8 mouse cellular contexts compared by ENCODE assay signal in the genomic region with DNA sequence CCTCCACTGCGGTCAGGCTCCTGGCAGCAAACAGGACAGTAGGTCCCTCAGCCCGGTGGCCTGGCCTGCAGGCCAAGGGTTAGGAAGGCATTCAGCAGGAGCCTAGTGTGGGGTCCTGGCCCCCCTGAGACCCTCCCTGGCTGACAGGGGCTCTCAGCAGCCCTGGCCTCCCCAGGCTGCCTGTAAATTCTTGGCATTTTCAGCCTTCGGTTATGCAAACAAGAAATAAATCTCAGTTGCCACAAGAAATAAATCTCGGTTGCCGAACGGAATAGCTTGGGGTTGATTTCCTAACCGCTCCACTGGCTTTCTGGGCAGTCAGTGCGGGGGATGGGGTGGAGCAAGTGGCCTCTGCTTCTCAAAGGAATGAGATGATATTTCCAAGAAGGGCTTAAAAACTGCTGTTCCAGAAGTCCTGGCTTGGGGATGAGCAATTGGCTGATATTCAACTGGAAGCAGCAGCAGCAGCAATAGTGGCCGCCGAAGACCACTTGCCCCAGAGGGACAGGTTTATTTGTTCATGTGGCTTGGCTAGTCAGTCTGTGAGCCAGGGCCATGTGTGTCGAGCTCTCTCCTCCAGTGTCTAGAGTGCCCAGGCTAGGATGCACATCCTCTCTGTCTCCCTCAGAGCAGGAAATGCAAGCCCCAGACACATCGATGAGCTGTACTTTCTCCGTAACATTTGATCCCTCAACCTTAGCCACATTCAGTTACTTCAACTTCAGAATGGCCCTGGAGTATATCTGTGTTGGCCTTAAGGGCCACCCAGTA. TPM values are rescaled to one million over a fixed set of nuclear protein-coding genes. Genes with fewer than 3 reads are reported as not detected.
DNase-seq lines count a peak whose midpoint lies in the region; ATAC-seq and TF ChIP-seq lines count a peak whose summit lies in the region.

No protein-coding gene starts in this region.

- H3K27me3 ChIP-seq in lung, embryonic 14.5 days (ENCODE audit: insufficient read depth, low read length), result no peaks in the 10 kb centered on the region
- H3K27me3 ChIP-seq in liver, postnatal 0 days (ENCODE audit: insufficient read depth, low read length), result no peaks in the 10 kb centered on the region

- DNase-seq in heart, adult 11 months, result peak; percentile 95
- no peak for DNase-seq in heart, postnatal 36 days
- peak; percentile 38 for DNase-seq in heart, postnatal 4 days
- DNase-seq in lung, embryonic 14.5 days, result peak; percentile 64
- DNase-seq in layer of hippocampus, postnatal 36 days, result no peak
- DNase-seq in liver, postnatal 0 days, result no peak

- 0 out of 2 replicates have a peak overlapping the region, but pooled peaks have one; percentile 16 for H3K27ac ChIP-seq in brown adipose tissue, adult 24 weeks (replicated peaks; ENCODE audit: low read depth, low read length)
- H3K27ac ChIP-seq in lung, embryonic 14.5 days (ENCODE audit: low read depth), result no peak overlapping the region
- H3K27ac ChIP-seq in liver, postnatal 0 days (ENCODE audit: low read depth), result no peak overlapping the region

- H3K4me3 ChIP-seq in brown adipose tissue, adult 24 weeks (ENCODE audit: insufficient read depth, low read depth, low read length), result no peak overlapping the region
- no peak overlapping the region for H3K4me3 ChIP-seq in lung, embryonic 14.5 days (ENCODE audit: low read depth, low read length)
- no peak overlapping the region for H3K4me3 ChIP-seq in liver, postnatal 0 days (ENCODE audit: low read depth, low read length)

- 33% methylated on average over 13 of the region's 13 CpGs for WGBS in lung, embryonic 14.5 days
- 67% methylated on average over 13 of the region's 13 CpGs for WGBS in liver, postnatal 0 days (ENCODE audit: insufficient replicate concordance)

- no peak for TF ChIP-seq CTCF in lung, embryonic 14.5 days (IDR thresholded peaks at IDR 0.05; ENCODE audit: low read depth)
- no peak for TF ChIP-seq CTCF in liver, postnatal 0 days (IDR thresholded peaks at IDR 0.05; ENCODE audit: low read depth)

- ATAC-seq in lung, embryonic 14.5 days (ENCODE audit: insufficient read depth), result peak; percentile 30; the same call in 1 of the 2 replicates
- ATAC-seq in liver, postnatal 0 days, result no peak
- ATAC-seq in inflammation-experienced regulatory T-cells, adult 6 months, result no peak

- peaks cover 4% of the 10 kb centered on the region for H3K4me1 ChIP-seq in brown adipose tissue, adult 24 weeks (ENCODE audit: control insufficient read depth, insufficient read depth, insufficient read length, low read length)
- peaks cover 9% of the 10 kb centered on the region; the same call in 1 of the 2 replicates for H3K4me1 ChIP-seq in lung, embryonic 14.5 days (ENCODE audit: insufficient read depth)
- no peaks in the 10 kb centered on the region for H3K4me1 ChIP-seq in liver, postnatal 0 days (ENCODE audit: insufficient read depth)

- H3K4me2 ChIP-seq in lung, embryonic 14.5 days, result no peak overlapping the region
- H3K4me2 ChIP-seq in liver, postnatal 0 days (ENCODE audit: low read depth, low read length), result no peak overlapping the region

- no peaks in the 10 kb centered on the region for H3K9me3 ChIP-seq in lung, embryonic 14.5 days (ENCODE audit: low read depth, low read length)
- no peaks in the 10 kb centered on the region for H3K9me3 ChIP-seq in liver, postnatal 0 days (ENCODE audit: low read length)

- no peaks in the 10 kb centered on the region for H3K36me3 ChIP-seq in lung, embryonic 14.5 days (ENCODE audit: insufficient read depth)
- no peaks in the 10 kb centered on the region for H3K36me3 ChIP-seq in liver, postnatal 0 days (replicated peaks; ENCODE audit: insufficient read depth, low read length)

- intact Hi-C loops in heart, postnatal 36 days (cut with DNase I), result no loop called here

- no peak overlapping the region for H3K9ac ChIP-seq in lung, embryonic 14.5 days
- H3K9ac ChIP-seq in liver, postnatal 0 days (replicated peaks), result no peak overlapping the region

- no peak for TF ChIP-seq EP300 in liver, postnatal 0 days (IDR thresholded peaks at IDR 0.05; ENCODE audit: low read depth)

RNA-seq across cellular contexts. Expression of gene Angpt4, which starts 5.2 kb away (rescaled TPM):
- total RNA-seq in heart, postnatal 36 days (2021), result under 1 TPM; 0.19 to 0.22 TPM
- 0.96 TPM in 1 of 2 replicates, not detected in the other for polyA plus RNA-seq in brown adipose tissue, adult 24 weeks (2012; ENCODE audit: insufficient read depth, insufficient read length, missing spikeins)
- total RNA-seq in heart, postnatal 4 days (2021), result under 1 TPM; 0.14 to 0.18 TPM
- 0.23 and 0.32 TPM in 2 replicates for polyA plus RNA-seq in lung, embryonic 14.5 days (2014; fragmentation: Nextera tagmentation; extraction: Ambion mirVana)
- under 1 TPM; 0.15 to 0.25 TPM for total RNA-seq in layer of hippocampus, postnatal 36 days (2021)
- polyA plus RNA-seq in liver, postnatal 0 days (2015; fragmentation: Nextera tagmentation; extraction: Ambion mirVana), result 0.14 and 0.26 TPM in 2 replicates
- polyA plus RNA-seq in inflammation-experienced regulatory T-cells, adult 6 months (2017; shearing (Covaris generic)), result not detected

Comparison
In these comparisons a context has a peak if more than half of its experiments do, and no peak if none do; other contexts are left out.
1. DNase-seq: peak in heart, adult 11 months (single experiment), heart, postnatal 4 days (single experiment) and lung, embryonic 14.5 days (single experiment); none in heart, postnatal 36 days (0 of 2), layer of hippocampus, postnatal 36 days (0 of 2) and liver, postnatal 0 days (single experiment).